Mouse (Mus musculus): ENCODE results near the gene Plekhg1.

The Plekhg1 gene

DNA sequence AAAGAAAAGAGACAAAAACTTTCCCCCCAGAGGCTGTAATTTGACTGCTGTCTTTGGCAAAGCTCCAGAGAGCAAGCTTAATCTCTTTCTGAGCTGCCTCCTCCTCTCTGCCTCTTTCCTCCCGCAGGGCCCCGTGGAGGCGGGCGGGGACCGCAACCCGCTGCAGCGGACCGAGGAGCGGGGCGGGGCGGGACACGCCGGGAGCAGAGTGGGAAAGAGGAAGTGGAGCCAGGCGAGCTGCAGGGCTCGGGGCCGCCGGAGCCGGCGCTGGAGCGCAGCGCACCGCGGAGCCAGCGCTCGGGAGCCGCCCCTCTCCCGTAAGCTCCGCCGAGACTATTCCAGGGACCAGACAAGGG, at the start of gene Plekhg1:
Gene Plekhg1 (plus strand): TSS at position 217 of the 356 bp plus-strand sequence.
- DNase-seq = peak; percentile 12

DNA sequence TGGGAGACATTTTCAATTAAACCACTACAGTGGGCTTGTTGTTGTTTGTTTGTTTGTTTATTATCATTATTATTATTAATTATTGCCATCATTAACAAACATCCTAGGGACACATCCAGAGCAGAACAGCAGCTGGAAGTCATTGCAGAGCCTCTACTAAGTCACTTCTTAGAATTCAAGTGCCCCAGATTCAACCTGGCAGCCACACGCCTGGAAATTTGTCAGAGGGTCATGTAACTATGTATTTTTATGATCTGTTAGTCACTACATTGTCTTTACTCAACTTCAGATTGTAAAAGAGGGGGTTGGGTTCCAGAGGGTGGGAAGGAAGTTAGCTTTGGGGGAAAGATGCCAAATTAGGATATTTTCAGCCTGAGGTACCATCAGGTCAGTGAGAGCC, 47.4 kb upstream of the Plekhg1 start:
- no peak for DNase-seq

DNA sequence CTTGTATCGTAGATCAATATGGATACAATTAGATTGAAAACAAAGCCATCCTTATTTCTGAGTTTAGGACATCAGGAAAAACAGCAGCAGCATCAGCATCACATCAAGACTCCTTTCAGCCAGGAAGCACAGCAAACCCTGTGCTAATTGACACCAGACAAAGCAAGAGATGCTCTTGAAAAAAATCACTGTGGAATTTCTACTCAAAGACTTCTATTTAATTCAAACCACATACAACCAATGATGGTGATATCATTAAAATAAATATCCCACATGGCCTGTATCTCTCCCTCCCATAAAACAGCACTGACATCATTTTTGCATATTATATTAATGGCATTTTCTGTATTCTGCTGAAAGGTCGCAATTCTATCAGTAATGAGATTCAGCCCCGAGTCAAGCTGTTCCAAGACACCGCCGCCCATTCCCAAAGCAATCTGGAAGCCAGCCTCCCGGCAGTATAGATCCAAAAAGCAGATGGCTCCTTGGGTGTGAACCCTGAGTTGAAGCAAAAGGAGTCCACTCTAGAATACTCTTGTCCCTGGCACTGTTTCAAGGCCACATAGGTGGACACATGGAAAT, 46.4 kb upstream of the Plekhg1 start:
- DNase-seq = no peak

DNA sequence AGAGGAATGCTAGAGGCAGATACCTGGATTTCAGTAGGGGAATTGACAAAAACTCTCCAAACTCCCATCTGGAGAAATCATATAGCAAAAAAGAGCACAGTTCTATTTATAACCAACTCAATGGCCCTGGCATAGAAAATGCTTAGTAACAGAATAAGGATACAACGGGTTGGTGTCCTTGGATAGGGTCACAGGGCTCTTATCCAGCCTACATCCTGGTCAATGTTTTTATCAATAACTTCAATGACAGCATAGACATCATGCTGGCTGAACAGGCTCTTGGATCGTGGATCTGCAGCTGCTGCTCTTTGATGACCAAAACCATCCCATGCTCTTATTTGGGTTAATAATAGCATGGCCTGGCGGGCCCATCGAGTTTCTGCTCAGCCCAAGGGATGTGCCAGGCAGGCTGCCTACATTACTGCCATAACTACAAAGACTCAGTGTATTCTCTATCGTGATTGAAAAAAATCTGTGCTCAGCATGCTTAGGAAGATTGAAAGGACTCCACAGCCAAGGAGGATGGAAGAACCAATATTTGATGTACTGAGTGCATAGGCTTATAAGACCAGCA, 44.7 kb upstream of the Plekhg1 start:
- DNase-seq = no peak

DNA sequence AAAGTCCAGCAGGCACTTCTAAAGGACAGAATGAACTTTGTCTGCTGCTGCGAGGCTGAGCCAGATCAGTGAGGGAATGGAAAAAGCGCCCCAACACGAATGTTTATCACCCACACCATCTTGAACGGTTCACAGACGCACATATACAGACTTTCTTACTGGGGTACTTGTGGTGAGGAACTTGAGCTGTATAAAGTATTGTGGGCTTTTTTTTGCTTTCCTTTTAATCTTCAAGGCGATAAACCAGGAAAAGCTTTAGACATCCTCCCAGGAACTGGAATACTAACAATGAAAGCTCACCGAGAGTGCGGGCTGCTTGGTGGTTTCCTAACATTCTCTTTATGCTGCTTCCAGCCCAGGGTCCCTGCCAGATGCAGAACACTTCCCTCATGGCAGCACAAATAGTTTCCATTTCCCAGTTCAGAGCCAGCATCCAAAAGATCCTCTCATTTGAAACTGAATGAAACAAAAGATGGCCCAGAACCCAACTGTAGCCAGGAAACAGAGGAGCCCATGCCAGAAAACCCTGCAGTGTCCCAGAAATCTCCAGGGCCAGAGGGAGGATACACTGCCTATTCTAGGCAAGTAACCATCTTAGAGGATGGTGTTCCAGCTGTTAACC, 43.3 kb upstream of the Plekhg1 start:
- DNase-seq = no peak

DNA sequence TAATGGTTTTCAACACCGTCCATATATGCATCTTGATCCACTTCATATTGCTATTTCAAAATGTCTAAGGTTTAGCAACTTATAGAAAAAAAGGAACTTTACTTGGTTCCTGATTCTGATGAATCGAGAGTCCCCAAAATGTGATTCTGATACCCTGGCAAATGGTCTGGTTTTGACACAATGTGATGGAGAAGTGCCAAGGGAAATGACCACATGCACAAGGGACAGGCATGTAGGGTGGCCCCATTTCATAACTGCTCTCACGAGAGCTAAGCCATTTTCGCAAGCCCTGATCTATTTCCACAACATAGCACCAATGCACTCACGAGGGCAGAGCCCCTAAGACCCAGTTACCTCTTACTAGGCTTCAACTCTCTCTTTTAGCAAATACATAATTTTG, 42.7 kb upstream of the Plekhg1 start:
- no peak for DNase-seq

DNA sequence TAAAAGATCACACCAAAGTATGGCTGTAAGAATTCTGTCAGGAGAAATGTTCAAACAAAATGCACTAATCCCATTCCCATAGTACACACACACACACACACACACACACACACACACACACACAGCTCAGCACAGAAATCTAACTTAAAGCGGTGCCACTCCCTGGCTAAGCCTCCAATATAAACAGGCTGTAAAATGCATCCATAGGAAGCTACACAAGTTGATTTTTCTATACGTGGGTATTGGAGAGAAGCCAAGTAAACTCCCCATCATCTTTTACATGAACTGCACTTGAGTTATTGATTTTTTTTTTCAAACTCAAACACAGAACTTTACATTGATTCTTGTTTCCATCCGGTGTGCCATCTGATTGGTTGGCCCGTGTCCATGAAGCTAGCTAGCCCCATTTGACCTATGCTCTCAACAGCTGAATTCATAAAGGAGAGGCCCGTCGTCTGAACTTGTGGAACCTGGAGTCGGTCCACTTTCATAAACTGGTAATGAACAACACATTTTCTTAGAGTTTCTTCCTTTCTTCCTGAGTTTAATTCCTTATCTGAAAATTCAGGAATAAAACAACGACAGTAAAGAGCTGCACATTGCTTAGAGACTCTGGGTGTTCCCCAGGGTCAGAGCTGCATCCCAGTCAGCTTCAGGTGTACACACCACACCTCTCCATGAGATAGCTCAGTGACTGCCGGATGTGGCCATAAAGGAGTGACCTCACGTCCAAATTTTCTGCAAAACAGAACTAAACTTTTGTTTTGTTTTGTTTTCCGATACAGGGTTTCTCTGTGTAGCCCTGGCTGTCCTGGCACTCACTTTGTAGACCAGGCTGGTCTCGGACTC, 39.7 kb upstream of the Plekhg1 start:
- no peak for DNase-seq

DNA sequence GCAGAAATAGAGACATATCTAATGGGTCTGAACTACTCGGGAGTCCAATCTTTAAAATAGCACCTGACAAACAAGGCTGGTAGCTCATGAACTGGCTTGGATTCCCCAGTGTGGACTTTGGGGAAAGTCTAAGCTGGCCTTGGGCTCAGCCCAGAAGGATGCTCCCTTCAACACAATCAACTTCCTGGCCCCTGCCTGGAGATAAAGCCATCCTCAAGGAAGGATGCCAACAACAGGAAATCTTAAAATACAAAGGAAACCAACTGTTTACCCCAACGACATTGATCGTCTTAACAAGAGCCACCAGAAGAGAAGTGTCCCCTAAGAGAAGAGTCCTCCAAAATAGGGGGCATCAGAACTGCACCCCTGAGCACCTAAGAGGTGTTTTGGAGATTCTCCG, 38.3 kb upstream of the Plekhg1 start:
- DNase-seq = no peak

DNA sequence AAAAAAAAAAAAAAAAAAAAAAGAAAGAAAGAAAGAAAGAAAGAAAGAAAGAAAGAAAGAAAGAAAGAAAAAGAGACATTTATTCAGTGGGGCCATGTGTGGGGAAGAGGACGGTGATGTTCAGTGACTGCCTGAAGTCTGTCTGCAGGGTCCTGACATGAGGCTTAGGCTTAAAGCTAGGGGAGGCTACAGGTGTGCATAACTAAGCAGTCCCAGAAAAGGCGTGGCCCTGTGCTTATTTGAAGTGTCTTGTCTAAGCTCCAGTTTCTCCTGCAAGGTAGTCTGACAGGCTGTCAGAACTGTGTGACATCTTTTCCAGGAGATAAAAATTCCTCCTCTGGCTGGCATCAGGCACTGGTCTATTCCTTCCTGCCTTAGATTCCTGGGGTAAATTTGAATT, 37.6 kb upstream of the Plekhg1 start:
- DNase-seq = no peak

DNA sequence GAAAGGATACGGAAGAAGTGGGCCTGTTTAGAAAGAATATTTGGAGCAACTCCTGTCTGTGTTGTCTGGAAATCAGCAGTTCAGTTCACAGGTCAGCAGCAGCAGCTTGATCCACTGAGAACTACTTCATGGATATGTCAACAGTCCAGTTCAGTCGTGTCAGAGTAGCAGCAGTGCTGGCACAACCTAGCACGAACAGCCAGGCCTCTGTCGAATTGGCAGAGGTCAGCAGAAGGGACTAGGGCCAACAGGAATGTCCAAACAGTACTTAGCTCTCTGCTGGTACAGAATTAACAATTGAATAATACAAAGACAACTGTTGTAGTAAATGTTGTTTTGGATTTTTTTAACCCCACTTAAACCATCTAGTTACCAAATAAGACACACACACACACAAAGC, 33.9 kb upstream of the Plekhg1 start:
- no peak for DNase-seq

DNA sequence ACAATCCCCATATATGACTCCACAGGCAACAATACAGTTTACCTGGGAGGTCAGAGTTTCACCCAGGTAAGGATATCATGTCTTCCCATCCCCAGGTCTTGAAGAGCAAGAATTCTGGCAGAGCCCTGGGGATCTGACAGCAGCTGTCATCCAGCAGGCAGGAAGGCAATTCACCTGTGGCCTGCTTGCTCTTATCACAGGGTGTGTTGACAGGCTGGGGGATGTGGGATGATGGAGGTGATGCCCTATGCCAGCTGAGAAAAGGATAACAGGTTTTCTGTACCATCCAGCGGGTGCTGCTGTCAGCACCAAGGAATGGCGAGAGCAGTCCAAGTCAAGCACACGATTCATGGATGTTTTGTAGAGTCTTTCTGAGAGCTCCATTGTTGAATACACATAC, 30.1 kb upstream of the Plekhg1 start:
- DNase-seq = no peak

DNA sequence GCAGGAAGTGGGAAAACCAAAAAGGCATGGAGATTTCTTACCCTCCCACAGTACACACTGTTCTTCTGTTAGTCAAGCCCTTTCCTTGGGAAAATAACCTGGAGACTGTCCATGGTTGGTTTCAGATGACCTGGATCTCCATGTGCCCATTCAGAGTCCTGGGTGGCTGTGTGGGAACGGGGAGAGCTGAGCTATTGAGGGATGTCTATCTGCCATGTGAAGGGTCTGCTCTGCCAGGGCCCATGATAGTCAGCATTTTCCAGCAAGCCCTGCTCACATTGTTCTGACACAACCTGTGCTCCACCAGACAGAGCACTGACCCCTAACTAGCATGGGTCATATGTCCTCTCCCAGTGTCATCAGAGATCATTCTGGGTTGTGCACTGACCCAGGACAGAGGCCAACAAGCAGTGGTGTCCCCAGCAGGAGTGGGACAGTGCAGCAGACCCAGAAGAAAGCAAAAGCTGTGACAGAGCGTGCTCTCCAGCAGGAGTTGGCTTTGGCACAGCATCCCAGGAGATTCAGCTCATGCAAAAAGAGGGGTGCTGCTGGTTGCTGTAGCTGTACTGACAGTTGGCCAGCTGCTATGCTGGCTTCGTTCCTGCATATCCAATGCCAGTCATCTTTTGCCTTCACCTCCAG, 24.7 kb upstream of the Plekhg1 start:
- no peak for DNase-seq

DNA sequence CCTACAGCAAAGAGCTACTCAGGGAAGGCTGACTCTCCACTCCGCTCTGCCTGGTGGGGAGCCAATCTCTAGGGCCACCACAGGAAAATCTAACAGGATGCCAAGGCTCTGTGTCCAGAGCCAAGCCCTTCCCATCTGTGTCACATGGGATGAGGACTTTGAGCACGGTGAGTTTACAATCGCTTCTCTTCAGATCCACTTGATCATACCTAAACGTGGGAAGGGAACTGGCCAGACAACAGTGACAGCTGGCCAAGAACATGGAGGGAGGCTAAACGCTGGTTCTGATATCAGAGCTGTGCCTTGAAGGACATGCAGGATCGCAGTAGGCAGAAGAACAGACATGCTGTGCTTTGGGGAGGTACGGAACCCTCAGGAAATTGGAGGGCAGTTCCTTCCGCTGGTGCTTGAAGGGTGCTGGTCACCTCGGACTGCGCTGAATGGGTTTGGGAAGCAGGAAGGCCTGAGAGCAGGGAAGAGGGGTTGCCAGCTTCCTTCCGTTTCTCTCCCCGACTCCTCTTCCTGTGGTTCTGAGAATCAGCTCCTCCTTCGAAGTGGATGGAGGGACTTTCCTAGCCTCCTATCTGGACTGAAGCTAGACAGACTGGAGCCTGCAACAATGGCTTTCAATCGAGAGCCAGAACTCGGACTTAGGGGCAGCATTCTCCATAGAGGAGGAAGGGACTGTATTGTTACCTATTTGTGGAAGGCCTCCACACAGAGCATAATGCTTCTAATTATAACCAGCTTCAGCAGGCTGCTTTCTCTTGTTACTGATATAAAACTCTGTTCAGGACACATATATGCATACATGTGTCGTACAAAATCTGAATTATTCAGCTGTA, 21.9 kb upstream of the Plekhg1 start:
- DNase-seq = no peak

DNA sequence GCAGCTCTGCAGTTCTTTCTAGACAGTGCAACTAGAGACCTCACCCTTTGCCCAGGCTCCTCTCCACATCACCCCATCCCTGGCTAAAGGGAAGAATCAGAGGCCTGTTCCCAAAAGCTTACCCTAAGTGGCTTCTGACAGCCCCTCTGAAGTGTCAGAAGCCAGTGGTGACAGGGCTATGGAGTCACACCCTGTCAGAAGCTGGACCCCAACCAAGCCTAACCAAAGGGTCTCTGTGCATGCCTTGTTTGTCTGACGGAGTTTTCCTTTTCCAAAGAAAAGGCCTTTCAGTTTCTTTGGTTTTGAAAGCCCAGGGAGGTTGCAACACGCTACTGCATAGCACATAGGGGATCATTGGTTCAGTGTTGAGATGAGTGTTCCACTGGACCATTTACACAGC, 19.9 kb upstream of the Plekhg1 start:
- DNase-seq = no peak

DNA sequence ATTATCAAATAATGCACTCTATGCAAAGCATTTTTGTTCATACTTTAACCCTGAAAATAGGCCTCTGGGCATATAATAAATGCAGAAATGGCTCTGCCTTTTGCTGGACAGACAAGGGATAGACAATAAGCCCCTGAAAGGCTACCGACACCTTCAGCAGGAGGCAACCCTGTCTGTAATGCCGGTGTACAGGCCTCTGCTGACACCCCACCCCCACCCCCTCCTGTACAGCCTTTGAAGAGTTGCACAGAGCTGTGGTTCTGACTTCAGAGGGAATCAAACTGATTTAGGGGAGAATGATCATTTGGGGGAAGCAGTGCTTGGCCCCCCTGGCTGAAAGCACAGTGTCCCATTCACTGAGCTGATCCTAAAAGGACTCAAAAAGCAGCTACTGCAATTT, 17.8 kb upstream of the Plekhg1 start:
- DNase-seq = no peak

DNA sequence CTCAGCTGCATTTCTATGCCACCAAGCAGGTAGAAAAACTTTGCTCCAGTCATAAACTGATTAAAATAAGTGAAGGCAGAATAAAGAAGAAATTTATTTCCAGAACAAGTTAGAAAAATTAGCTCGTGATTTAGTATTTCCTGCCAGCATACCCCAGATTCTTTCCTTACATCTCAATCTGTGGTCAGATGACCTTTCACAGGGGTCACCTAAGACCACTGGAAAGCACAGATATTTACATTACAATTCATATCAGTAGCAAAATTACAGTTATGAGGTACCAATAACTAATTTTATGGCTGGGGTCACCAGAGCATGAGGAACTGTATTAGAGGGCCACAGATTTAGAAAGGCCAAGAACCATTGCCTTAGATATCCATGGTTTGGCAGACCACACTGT, 15.5 kb upstream of the Plekhg1 start:
- DNase-seq = no peak

DNA sequence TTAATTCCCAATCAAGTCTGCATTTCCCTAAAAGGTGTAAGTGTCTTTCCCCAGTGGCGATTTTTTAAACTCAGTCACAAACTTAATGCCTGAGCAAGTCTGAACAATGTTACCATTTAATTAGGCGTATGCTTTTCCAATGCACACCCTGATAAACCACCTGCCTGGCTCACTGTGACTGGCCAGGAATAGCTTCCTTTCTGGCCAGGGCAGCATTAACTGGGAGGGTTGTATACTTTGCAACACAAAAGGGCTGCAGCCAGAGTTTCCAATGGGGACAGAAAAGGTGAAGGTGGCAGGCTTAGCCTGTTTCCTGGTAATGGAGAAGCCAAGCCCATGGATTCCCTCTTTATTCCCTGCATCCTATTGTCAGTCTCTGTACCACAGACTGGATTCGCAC, 10.5 kb upstream of the Plekhg1 start:
- DNase-seq = no peak

DNA sequence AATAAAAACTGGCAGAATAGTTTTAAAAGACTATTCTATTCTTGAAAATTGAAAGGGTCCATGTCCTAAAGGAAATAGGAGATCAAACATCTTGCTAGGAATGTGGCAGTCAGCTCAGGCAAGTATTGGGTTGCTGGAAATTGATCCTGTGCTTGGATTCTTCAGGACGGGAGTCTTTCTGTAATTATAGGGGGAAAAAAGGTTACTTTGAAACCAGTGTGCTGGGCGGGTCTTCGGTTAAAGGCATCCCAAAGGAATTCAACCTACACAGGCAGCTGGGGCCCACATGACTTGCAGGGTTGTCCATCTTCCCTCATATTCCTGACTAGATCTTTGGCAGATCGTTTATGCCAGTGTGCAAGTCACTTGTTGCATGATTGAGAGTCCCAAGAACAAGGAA, 9.8 kb upstream of the Plekhg1 start:
- no peak for DNase-seq

DNA sequence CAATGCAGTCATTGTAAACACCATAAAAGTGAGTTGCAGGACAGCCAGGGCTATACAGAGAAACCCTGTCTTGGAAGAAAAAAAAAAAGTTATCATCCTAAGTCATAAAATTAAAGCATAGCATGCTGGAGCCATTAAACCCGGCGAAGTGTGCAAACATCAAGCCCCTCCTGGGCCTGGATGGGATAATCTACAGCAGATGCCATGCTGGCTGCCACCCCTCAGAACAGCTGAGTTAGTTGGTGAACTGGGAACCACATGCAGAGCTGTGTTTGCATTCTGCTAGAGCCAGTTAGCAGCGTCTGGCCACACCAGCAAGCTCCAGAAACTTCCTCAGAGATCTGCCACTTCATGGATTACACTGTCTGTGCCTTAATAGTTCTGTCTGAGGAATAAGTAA, 3.1 kb upstream of the Plekhg1 start:
- no peak for DNase-seq

DNA sequence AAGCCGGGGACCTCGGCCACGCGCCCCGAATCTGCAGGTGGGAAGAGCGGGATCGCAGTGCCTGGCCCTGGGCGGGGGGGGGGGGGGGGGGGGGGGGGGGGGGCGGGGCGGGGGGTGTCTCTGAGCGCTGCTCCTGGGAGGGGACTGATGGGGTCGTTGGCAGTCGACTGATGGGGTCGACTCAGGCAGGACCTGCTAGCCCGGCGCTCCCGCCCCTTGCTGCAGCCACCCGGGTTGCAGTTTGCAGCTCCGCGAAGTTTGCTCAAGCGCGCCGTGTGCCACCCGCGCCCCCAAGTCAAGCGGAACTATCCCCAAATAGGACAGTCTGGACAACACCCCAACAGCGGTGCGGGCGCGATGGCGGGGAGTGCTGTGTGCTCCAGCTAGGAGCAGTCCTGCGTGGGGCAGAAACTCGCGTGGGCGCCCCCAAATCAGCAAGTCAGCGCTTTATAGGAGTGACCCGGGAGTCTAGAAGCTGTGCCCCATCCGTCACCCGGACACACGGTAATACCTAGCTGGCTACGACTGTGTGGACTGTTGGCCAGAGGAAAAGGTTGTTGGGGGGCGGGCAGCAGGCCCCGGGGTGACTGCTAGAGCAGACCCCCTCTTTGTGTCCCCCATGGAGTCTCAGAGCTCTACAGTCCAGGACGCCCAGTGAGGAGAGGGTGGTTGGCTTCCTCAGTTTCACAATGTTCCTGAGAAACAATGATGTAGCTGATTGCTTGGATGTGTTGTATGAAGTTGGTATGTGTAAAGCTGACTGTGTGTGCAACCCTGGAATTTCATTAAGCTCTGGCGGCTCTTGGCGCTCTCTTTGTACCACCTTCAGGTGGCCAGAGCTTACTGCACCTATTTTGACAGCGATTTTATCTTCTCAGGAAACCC, 582 bp downstream of the Plekhg1 start:
- DNase-seq = peak; percentile 2

DNA sequence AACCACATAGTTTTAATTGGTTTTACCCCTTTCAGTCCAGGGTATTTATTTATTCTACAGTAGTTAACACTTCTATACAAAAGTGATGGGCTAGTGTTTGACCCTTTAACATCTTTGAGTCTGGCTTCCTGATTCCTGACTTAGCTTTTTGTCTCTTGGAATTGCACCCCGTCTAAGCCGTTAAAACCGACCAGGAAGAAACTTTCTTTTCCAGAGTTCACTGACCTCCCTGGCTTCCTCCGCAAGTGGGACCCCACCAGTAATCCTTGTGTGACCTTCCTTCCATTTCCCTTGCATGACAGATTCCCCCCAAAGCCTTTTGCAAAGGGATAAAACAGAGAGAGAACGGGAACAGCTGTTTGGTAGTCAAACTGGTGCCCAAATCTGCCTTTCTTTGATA, 1.6 kb downstream of the Plekhg1 start:
- DNase-seq = no peak

DNA sequence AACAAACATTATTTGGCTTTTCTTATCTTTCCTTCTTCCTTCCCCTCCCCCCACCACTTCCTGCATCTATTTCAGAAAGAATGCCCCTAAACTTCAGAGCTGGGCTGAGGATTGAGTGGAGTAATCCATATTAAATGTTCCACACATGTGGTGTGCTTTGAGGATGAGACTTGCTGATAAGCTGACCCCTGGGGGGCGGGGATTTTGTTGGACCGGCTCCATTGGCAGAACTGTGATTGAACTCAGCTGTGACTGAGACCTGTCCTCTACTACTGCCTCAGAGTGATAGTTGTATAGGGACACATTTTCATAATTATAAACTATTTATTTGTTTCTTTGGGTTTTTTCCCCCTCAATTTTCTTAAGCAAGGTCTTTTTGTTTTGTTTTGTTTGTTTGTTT, 2.9 kb downstream of the Plekhg1 start:
- DNase-seq = no peak
